Mouse (Mus musculus) spleen, postnatal 10 days (tissue): ENCODE data around the gene Xaf1.

ENCODE experiments used
- DNase-seq, 2 experiments: peaks; one replicate each; pipeline ENCODE4 v3.0.0; 2021 to 2022; ENCODE audit warnings: low spot score in 2 of 2

Gene Xaf1

GRCm38 (mm10) chr11:72361385-72362346 lies 60.2 kb downstream of the Xaf1 start:
- DNase-seq, result peak in 1 of 2 experiments; percentile 55

GRCm38 (mm10) chr11:72362347-72362741 lies 60.9 kb downstream of the Xaf1 start, which contains the start of gene Tekt1:
Tekt1 (minus strand) TSS chr11:72362442.
- no peak for DNase-seq
